Mouse (Mus musculus): ENCODE measurements at regions not wholly inside any gene's neighbourhood (a gene's known extent, or its start where the extent isn't known, plus 50 kb on each side); places are given as distances from the start of the nearest gene placed in this dataset.

GRCm38 (mm10) chr19:21012391-21012790 is 58.4 kb upstream of the Tmc1 start:
- no peak for DNase-seq (ENCODE audit: low read depth, low spot score)

- no peak for DNase-seq (ENCODE audit: low read depth, low spot score)
These were observed 55.6 kb upstream of the Tmc1 start for GRCm38 (mm10) chr19:21009607-21010006.

GRCm38 (mm10) chr19:21004411-21004810 is 50.4 kb upstream of the Tmc1 start:
- DNase-seq (ENCODE audit: low read depth, low spot score): no peak
